Mouse (Mus musculus): ENCODE measurements around the gene Pisd. TPM values are rescaled to one million over a fixed set of nuclear protein-coding genes. Genes with fewer than 3 reads are reported as not detected.
A peak's percentile ranks its signal among the peaks of the same experiment; 100 is the strongest.
"Not testable (repeated sequence)": the region's sequence is repeated elsewhere in the genome, so short reads cannot be mapped to it uniquely, and the experiment has no call there.

The Pisd gene
- polyA plus RNA-seq (2015; fragmentation: Nextera tagmentation; extraction: Ambion mirVana): 88.6 and 99.7 TPM in 2 replicates

DNA sequence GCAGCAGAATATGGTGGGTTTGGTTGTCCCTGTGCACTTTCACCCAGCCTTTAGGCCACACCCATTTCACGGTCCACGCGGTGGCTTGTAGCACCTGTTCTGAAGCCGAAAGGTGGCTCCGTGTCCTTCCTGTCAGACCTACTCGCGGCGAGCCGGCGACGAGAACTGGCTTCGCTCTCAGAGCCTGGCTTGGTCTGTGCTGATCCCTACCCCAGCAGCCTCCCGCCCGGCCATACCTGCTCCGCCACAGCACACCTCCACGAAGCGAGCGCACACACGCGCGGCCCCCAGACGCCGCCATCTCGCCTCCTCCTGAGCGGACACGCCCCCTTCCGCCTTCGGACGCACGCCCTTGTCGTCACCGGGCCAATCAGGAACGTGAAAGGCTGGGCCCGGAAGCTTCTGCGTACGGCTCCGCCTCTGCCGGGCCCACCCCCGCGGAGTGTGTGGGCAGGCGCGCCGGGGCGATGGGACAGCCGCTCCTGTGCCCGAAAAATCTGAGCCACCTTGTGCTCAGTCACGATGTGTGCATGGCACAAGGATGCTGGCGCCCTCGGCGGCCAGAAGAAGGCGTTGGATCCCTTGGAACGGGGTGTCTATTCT, at the start of gene Pisd:
Gene Pisd, minus strand, starts transcription at position 334 of the 603 bp plus-strand sequence.
- peak; percentile 100 for ATAC-seq (ENCODE audit: low FRiP score, low read depth)
- H3K4me3 ChIP-seq: peak within 1 kb of the TSS; percentile 80

DNA sequence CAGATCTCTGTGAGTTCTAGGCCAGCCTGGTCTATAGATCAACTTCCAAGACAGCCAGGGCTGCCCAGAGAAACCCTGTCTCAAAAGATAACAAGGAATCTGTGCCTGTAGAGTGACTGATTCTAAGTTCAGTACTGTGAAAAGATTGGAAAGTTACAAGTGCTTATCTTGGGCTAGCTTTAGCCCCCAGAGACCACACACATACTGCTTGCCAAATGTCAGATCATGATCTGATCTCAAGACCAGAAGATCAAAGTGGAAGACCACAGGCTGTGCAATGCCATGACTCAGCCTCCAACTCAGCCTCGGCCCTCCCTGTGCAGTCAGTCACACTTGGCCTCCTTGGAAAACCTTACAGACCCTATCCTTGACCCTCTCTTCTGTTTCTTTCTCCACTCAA, 49.1 kb upstream of the Pisd start:
- Histone ChIP-seq H3K36me3 (peaks cover 63% of the 10 kb centered on the region), H3K9ac (no peak overlapping the region), H3K4me1 (replicated peaks) (no peaks in the 10 kb centered on the region), H3K4me3 (no peak overlapping the region), H3K27ac (replicated peaks) (no peak overlapping the region), H3K4me2 (no peak overlapping the region), H3K27me3 (no peaks in the 10 kb centered on the region), H3K9me3 (no peaks in the 10 kb centered on the region)
- ATAC-seq (ENCODE audit: low FRiP score, low read depth): no peak
- WGBS: 100% methylated on average over 1 of the region's 1 CpGs

More for the DNA sequence above, at the start of gene Pisd:
- Histone ChIP-seq H3K27me3 (no peaks in the 10 kb centered on the region), H3K36me3 (no peaks in the 10 kb centered on the region), H3K9me3 (no peaks in the 10 kb centered on the region), H3K27ac (replicated peaks) (peak within 1 kb of the TSS; percentile 88), H3K4me2 (peak within 1 kb of the TSS; percentile 78), H3K9ac (peak within 1 kb of the TSS; percentile 69), H3K4me1 (replicated peaks) (peaks cover 16% of the 10 kb centered on the region)
- under 1% methylated on average over 48 of the region's 52 CpGs for WGBS

DNA sequence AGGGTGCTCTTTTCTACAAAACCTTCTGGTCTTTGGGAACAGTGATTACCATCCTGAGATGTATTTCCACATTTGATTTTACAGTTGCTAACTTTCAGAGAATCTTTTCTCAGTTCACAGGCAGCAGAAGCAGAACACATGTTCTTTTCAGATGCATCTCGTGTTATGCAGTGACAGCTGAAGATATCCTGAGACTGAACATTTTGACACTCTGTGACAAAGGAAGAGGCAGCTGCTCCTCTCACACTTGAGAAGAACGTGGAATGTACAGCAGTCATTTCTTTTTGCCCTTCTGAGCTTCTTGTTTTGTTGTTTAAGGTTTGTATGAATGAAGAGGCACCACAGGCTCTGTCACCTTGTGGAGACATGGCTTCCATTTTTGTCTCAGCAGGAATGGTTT, 44.6 kb upstream of the Pisd start:
- ATAC-seq (ENCODE audit: low FRiP score, low read depth): no peak
- no peak overlapping the region for H3K4me2 ChIP-seq
- H3K4me3 ChIP-seq: no peak overlapping the region
- H3K9ac ChIP-seq: no peak overlapping the region
- no peak overlapping the region for H3K27ac ChIP-seq (replicated peaks)
- H3K9me3 ChIP-seq: no peaks in the 10 kb centered on the region
- H3K27me3 ChIP-seq: no peaks in the 10 kb centered on the region
- H3K36me3 ChIP-seq: peaks cover 69% of the 10 kb centered on the region
- 93% methylated on average over 2 of the region's 2 CpGs for WGBS
- no peaks in the 10 kb centered on the region for H3K4me1 ChIP-seq (replicated peaks)

DNA sequence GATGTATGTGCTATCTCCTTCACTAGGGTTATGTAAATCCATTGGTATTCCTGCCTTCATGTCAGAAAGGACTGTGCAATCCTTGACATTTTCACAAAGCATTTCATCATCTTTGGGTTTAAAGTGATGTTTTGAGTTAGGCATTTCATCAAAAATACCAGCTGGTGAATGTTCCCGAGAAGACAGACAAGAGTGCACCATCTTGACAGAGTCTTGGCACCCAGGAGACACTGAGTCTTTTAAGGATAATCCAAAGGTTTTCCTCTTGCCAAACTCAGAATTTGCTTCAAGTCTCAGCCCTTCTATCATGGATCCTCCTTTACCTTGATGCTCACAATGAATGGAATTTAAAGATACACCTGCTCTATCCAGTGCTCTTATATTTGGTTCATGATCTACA, 43.3 kb upstream of the Pisd start:
- peaks cover 58% of the 10 kb centered on the region for H3K36me3 ChIP-seq
- not testable (repeated sequence) for H3K9ac ChIP-seq; H3K4me3 ChIP-seq; H3K4me2 ChIP-seq; H3K4me1 ChIP-seq (replicated peaks); H3K27me3 ChIP-seq; ATAC-seq (ENCODE audit: low FRiP score, low read depth); H3K27ac ChIP-seq (replicated peaks); H3K9me3 ChIP-seq
- 98% methylated on average over 1 of the region's 1 CpGs for WGBS

DNA sequence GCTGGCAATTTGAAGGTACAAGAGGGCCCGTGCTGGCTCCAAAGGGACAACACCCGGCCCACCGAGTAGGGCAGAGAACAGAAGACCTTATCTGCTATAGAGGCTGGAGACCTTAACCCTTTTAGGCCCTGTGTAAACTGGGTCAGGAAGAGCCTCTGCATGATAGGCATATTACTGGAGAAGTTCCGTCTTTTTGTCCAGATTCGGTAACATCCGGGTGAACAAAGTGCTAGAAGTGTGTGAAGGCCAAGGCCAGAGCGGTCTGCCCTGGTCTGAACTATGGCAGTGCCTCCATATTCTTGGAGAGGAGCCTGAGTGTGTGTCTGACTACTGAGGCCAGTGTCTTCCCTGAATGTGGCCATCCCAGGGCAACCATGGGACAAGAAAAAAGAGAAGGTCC, 41.6 kb upstream of the Pisd start, which contains the start of gene Gm20671:
Gene Gm20671, minus strand, starts transcription at position 101 of the 400 bp plus-strand sequence.
- Histone ChIP-seq H3K27me3 (no peaks in the 10 kb centered on the region), H3K4me3 (no peak within 1 kb of the TSS), H3K4me1 (replicated peaks) (no peaks in the 10 kb centered on the region), H3K36me3 (peaks cover 60% of the 10 kb centered on the region), H3K9ac (no peak within 1 kb of the TSS), H3K4me2 (no peak within 1 kb of the TSS), H3K9me3 (no peaks in the 10 kb centered on the region), H3K27ac (replicated peaks) (no peak within 1 kb of the TSS)
- ATAC-seq (ENCODE audit: low FRiP score, low read depth): no peak
- 90% methylated on average over 7 of the region's 7 CpGs for WGBS

DNA sequence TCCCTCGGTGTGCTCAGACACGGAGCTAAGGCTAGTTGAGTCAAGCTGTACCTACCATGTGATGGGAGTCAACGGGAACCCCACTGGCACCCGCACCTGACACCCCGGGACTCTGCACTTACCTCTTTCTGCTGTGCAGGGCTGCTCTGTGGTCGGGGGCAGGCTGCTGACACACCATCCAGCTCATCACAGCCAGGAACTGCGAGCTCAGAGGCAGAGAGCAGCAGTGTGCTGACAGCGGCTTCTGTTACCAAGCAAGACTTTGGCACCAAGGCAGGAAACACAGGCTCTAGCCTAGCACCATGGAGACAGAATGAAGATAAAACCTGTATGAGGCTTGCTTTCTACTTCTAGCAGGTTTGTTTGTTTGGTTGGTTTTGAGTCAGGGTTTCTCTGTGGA, 35.0 kb upstream of the Pisd start:
- ATAC-seq (ENCODE audit: low FRiP score, low read depth): no peak
- peaks cover 41% of the 10 kb centered on the region for H3K36me3 ChIP-seq
- no peaks in the 10 kb centered on the region for H3K9me3 ChIP-seq
- 90% methylated on average over 8 of the region's 8 CpGs for WGBS
- no peak overlapping the region for H3K9ac ChIP-seq
- H3K27ac ChIP-seq (replicated peaks): no peak overlapping the region
- H3K4me2 ChIP-seq: no peak overlapping the region
- no peaks in the 10 kb centered on the region for H3K27me3 ChIP-seq
- no peak overlapping the region for H3K4me3 ChIP-seq
- H3K4me1 ChIP-seq (replicated peaks): no peaks in the 10 kb centered on the region

DNA sequence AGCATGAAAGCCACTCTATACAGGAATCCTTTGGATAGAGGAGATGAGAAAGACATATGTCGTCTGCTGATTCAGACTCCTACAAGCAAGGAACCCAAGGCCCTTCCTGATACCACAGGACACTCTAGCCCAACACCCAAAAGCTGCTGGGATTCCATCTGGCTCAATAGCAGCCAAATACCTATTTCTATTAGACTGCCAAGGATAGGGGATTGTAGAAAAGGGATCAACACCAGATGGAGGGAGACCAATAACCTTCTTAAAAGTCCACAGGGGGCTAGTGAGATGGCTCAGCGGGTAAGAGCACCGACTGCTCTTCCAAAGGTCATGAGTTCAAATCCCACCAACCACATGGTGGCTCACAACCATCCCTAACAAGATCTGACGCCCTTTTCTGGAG, 29.9 kb upstream of the Pisd start:
- Histone ChIP-seq H3K4me2 (no peak overlapping the region), H3K4me1 (replicated peaks) (no peaks in the 10 kb centered on the region), H3K27ac (replicated peaks) (no peak overlapping the region), H3K27me3 (no peaks in the 10 kb centered on the region), H3K36me3 (peaks cover 49% of the 10 kb centered on the region), H3K9me3 (no peaks in the 10 kb centered on the region), H3K4me3 (no peak overlapping the region), H3K9ac (no peak overlapping the region)
- WGBS: 98% methylated on average over 4 of the region's 4 CpGs
- no peak for ATAC-seq (ENCODE audit: low FRiP score, low read depth)

DNA sequence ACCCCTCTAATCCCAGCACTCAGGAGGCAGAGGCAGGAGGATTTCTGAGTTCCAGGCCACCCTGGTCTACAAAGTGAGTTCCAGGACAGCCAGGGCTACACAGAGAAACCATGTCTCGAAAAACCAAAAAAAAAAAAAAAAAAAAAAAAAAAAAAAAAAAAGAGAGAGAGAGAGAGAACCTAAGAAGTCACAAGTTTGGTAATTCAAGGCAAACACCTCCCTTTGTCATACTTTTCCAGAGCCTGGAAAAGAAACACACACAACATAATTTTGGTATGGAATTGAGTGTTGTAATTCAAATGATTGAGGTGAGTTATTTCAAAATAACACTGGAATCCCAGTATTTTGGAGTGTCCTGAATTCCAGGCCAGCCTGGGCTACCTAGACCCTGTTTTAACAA, 1.0 kb upstream of the Pisd start:
- H3K9me3 ChIP-seq; H3K4me3 ChIP-seq; ATAC-seq (ENCODE audit: low FRiP score, low read depth); H3K36me3 ChIP-seq; H3K9ac ChIP-seq; H3K4me2 ChIP-seq; H3K27me3 ChIP-seq: not testable (repeated sequence)
- H3K4me1 ChIP-seq (replicated peaks): peaks cover 16% of the 10 kb centered on the region
- peak overlapping the region; percentile 88 for H3K27ac ChIP-seq (replicated peaks)
- WGBS: 79% methylated on average over 1 of the region's 1 CpGs

DNA sequence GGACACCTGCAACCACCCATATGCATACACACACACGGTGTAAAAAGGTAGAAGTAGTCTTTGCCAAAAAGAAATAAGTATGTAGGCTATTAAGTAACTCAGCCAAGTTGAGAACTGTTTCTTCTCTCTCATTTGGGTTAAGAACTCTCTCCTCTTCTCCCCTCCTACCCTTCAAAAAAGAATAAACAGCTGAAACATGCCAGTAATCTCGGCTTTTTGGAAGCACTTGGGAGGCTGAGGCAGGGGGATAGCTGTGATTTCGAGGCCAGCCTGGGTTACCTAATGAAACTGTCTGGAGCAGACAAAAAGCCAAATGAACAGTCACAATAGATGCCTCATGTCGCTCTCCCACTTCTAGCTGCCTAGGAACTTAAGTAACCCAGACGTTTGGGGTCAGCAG, 720 bp downstream of the Pisd start:
- no peaks in the 10 kb centered on the region for H3K27me3 ChIP-seq
- peak overlapping the region; percentile 78 for H3K4me2 ChIP-seq
- no peaks in the 10 kb centered on the region for H3K36me3 ChIP-seq
- 27% methylated on average over 5 of the region's 5 CpGs for WGBS
- ATAC-seq (ENCODE audit: low FRiP score, low read depth): no peak
- H3K9me3 ChIP-seq: no peaks in the 10 kb centered on the region
- peak overlapping the region; percentile 88 for H3K27ac ChIP-seq (replicated peaks)
- peaks cover 16% of the 10 kb centered on the region for H3K4me1 ChIP-seq (replicated peaks)
- H3K9ac ChIP-seq: peak overlapping the region; percentile 69
- peak overlapping the region; percentile 80 for H3K4me3 ChIP-seq

DNA sequence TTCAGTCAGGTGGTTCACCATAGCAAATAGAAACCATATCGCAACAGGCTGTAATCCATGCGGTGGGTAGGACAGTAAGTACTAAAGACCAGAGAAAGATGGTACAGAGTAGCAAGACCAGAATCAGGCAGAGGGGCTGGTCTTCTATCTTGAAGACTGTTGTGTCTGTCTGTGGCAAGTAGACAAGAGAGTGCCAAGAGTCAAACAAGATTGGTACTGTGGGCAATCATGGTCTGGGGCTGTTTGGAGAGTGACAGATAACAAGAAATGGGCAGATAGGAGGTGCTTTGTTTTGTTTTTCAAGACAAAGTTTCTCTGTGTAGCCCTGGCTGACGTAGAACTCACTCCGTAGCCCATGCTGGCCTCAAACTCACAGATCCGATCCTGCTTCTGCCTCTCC, 3.9 kb downstream of the Pisd start:
- WGBS: 96% methylated on average over 5 of the region's 5 CpGs
- Histone ChIP-seq H3K9ac (no peak overlapping the region), H3K9me3 (no peaks in the 10 kb centered on the region)

DNA sequence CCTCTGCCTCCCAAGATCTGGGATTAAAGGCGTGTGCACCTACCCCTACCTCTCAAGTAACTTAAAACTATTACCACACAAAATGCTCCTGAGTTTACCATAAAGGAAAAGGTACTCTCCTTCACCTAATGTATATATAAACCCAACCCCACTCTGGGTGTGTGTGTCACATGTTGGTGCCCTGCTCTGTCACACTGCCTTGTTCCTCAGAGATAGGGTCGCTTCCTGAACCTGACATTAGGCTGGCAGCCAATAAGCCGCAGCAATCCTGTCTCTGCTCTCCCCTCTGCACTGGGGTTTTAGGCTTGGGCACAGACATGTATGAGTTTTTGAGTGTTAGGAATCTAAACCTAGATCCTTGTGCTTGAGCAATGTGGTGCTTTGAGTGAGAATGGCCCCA, 7.3 kb downstream of the Pisd start:
- H3K27ac ChIP-seq (replicated peaks): no peak overlapping the region

More for the DNA sequence above, 3.9 kb downstream of the Pisd start:
- peaks cover 16% of the 10 kb centered on the region for H3K4me1 ChIP-seq (replicated peaks)
- no peak overlapping the region for H3K4me2 ChIP-seq
- H3K4me3 ChIP-seq: no peak overlapping the region
- no peak for ATAC-seq (ENCODE audit: low FRiP score, low read depth)
- no peaks in the 10 kb centered on the region for H3K27me3 ChIP-seq
- no peaks in the 10 kb centered on the region for H3K36me3 ChIP-seq
- H3K27ac ChIP-seq (replicated peaks): no peak overlapping the region

DNA sequence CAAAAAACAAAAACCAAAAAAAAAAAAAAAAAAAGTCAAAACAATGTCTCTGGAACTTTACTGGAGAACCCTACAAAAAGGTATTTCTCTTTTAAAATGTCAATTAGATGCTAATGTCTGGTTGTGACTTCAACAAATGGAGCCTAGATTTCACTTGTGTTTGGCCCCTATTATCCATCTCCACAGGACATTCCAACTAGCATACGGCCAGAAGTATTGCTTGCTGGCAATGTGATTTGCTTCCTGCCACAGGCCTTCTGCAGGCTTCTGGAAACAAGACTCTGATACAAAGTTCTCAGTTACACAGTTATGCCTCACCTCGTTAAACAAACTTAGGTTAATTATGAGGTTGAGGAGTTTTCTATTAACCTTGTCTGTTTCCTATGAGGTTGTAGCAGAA, 13.1 kb downstream of the Pisd start:
- Histone ChIP-seq H3K4me1 (replicated peaks) (no peaks in the 10 kb centered on the region), H3K9me3 (no peaks in the 10 kb centered on the region), H3K9ac (no peak overlapping the region), H3K4me2 (no peak overlapping the region), H3K4me3 (no peak overlapping the region), H3K36me3 (peaks cover 27% of the 10 kb centered on the region), H3K27me3 (no peaks in the 10 kb centered on the region), H3K27ac (replicated peaks) (no peak overlapping the region)
- 81% methylated on average over 2 of the region's 2 CpGs for WGBS
- no peak for ATAC-seq (ENCODE audit: low FRiP score, low read depth)

More for the DNA sequence above, 7.3 kb downstream of the Pisd start:
- Histone ChIP-seq H3K9me3 (no peaks in the 10 kb centered on the region), H3K4me2 (no peak overlapping the region), H3K27me3 (no peaks in the 10 kb centered on the region), H3K9ac (no peak overlapping the region), H3K36me3 (peaks cover 9% of the 10 kb centered on the region), H3K4me1 (replicated peaks) (no peaks in the 10 kb centered on the region), H3K4me3 (no peak overlapping the region)
- no peak for ATAC-seq (ENCODE audit: low FRiP score, low read depth)
- WGBS: 95% methylated on average over 3 of the region's 3 CpGs
